Mouse (Mus musculus) hindbrain, postnatal 0 days (tissue): ENCODE data around the gene Sp7. TPM values are rescaled to one million over a fixed set of nuclear protein-coding genes. Genes with fewer than 3 reads are reported as not detected.
A peak's percentile ranks its signal among the peaks of the same experiment; 100 is the strongest.

Experiments used
- ATAC-seq: fragments of 200-750 bp; cut with Nextera tagmentation; 2 replicates; pipeline ENCODE4 v1.8.0; 2017; ENCODE audit warnings: mild to moderate bottlenecking, moderate TSS enrichment, moderate library complexity
- DNase-seq: peaks from one replicate; pipeline ENCODE4 v3.0.0-alpha.2; 2015; ENCODE audit warnings: low spot score
- H3K27ac ChIP-seq: fragments of 300-500 bp; sonication (generic); 2 replicates; pipeline ENCODE4 v1.5.1; 2014; ENCODE audit warnings: mild to moderate bottlenecking
- H3K27me3 ChIP-seq: fragments of 300-500 bp; sonication (generic); 2 replicates; pipeline ENCODE4 v1.6.1; 2014; ENCODE audit warnings: low read length, mixed read lengths; ENCODE audit not compliant: insufficient read depth
- H3K36me3 ChIP-seq: fragments of 300-500 bp; sonication (generic); 2 replicates; pipeline ENCODE4 v1.6.1; 2014; ENCODE audit warnings: low read length, mixed read lengths; ENCODE audit not compliant: insufficient read depth
- H3K4me1 ChIP-seq: fragments of 300-500 bp; sonication (generic); 2 replicates; pipeline ENCODE4 v1.6.1; 2014; ENCODE audit warnings: antibody characterized with exemption, low read length, mixed read lengths; ENCODE audit not compliant: insufficient read depth
- H3K4me2 ChIP-seq: fragments of 300-500 bp; sonication (generic); 2 replicates; pipeline ENCODE4 v1.6.1; 2014; ENCODE audit warnings: low read depth, mild to moderate bottlenecking, low read length, moderate library complexity, mixed read lengths
- H3K4me3 ChIP-seq: fragments of 300-500 bp; sonication (generic); 2 replicates; pipeline ENCODE4 v1.5.1; 2014; ENCODE audit warnings: low read length
- H3K9ac ChIP-seq: fragments of 300-500 bp; sonication (generic); replicated peaks from 2 replicates; pipeline ENCODE4 v1.6.1; 2014; ENCODE audit warnings: mild to moderate bottlenecking, low read length, moderate library complexity, mixed read lengths
- H3K9me3 ChIP-seq: fragments of 300-500 bp; sonication (generic); 2 replicates; pipeline ENCODE4 v1.6.1; 2016; ENCODE audit warnings: low read length, mixed read lengths
- CTCF ChIP-seq: IDR thresholded peaks from 2 replicates; pipeline ENCODE4 v1.5.1; 2016; ENCODE audit warnings: antibody characterized with exemption, control low read depth, low read depth
- WGBS: fragments of 180-500 bp; shearing (Covaris S2); extraction: QIAGEN DNeasy Blood & Tissue Kit; methylation state at CpG from one replicate; pipeline ENCODE4 v1.1.7; 2014; 5-methylcytosine and 5-hydroxymethylcytosine counted together
- polyA plus RNA-seq: library from polyadenylated mRNA; unstranded; fragments of >200 nt; fragmentation: Nextera tagmentation; extraction: Ambion mirVana; gene quantifications from 2 replicates; pipeline ENCODE4 v1.2.1, GENCODE M21; 2015
- total RNA-seq: library from RNA; depleted of rRNA; stranded (reverse); fragments of >200 nt; gene quantifications from 2 replicates; pipeline ENCODE4 v1.2.3, GENCODE M21; 2014

The Sp7 gene
- total and polyA plus RNA-seq, 2 experiments from 2014 or later, result 0.31 to 0.38 TPM

DNA sequence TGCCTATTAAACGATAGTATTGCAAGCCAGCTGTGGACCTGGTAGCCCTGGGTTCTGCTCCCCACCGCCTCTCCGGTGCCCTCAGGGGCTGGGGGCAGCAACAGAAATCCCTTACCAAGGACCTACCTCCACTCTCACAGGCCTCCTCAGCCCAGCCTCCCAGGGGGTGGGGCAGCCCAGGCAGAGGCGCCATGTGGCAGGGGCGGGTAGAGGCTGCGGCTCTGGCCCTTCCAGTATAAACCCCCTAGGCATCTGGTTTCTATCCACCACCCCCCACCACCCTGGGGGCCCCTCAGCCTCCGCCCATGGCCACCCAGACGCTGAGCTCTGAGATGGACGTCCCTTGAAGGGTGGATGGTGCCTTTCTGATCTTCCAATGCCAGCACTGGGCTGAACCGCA is 3.7 kb upstream of the Sp7 start:
- no peak overlapping the region for H3K4me3 ChIP-seq
- H3K27me3 ChIP-seq, result 0 out of 2 replicates have a peak, but pooled peaks cover 6% of the 10 kb centered on the region
- 16% methylated on average over 10 of the region's 10 CpGs for WGBS
- ATAC-seq (no peak), DNase-seq (no peak)
- H3K9ac ChIP-seq, result no peak overlapping the region
- no peaks in the 10 kb centered on the region for H3K36me3 ChIP-seq
- H3K4me2 ChIP-seq, result no peak overlapping the region
- no peak for TF ChIP-seq CTCF
- H3K4me1 ChIP-seq, result no peaks in the 10 kb centered on the region
- no peaks in the 10 kb centered on the region for H3K9me3 ChIP-seq
- H3K27ac ChIP-seq, result no peak overlapping the region

DNA sequence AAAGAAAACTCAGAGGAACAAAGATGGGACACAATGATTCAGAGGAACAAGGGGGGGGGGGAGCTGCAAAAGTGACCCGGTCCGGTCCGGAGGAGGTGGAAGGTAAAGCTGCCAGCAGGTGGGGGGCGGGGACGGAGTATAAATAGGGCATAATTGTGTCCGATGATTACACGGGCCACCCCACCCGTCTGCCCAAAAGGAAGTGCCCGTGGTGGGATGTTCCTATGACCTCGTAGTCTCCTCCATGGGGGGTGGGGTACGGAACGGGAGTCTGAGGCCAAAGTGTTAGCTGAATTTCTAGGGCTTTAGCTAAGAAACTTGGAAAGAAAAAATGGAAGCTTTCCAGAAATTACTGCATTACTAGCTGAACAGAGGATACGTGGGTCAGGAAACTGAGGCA is 3.0 kb upstream of the Sp7 start:
- 11% methylated on average over 13 of the region's 13 CpGs for WGBS
- DNase-seq (no peak), ATAC-seq (no peak)
- Histone ChIP-seq H3K27ac (no peak overlapping the region), H3K36me3 (no peaks in the 10 kb centered on the region), H3K4me1 (no peaks in the 10 kb centered on the region), H3K9me3 (no peaks in the 10 kb centered on the region), H3K27me3 (0 out of 2 replicates have a peak, but pooled peaks cover 6% of the 10 kb centered on the region), H3K4me2 (no peak overlapping the region), H3K4me3 (no peak overlapping the region), H3K9ac (no peak overlapping the region)
- TF ChIP-seq CTCF, result no peak

DNA sequence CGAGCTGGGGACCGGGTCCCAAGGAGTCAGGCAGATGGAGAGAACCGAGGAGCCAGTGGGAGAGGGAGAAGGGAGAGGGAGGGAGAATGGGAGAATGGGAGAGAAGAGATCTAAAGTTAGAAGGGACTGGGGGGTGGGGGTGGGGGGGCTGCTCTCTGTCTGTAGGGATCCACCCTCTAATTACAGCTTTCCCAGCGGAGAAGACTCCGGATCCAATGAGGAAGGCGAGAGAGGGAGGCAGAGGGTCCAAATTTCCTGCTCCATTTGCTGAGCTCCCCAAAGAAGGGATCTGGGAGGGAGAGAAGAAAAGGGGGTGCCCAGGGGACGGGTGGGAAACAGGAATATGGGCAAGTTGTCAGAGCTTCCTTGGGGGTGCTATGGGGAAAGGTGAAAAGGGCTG is 744 bp downstream of the Sp7 start:
- H3K4me3 ChIP-seq, result peak overlapping the region; percentile 19; the same call in 1 of the 2 replicates
- H3K4me2 ChIP-seq, result peak overlapping the region; percentile 52
- H3K4me1 ChIP-seq, result no peaks in the 10 kb centered on the region; the same call in 1 of the 2 replicates
- no peak for DNase-seq
- no peak for ATAC-seq
- H3K9ac ChIP-seq, result 0 out of 2 replicates have a peak overlapping the region, but pooled peaks have one; percentile 21
- 0 out of 2 replicates have a peak, but pooled peaks cover 6% of the 10 kb centered on the region for H3K27me3 ChIP-seq
- 7% methylated on average over 7 of the region's 7 CpGs for WGBS
- H3K36me3 ChIP-seq, result no peaks in the 10 kb centered on the region
- no peaks in the 10 kb centered on the region for H3K9me3 ChIP-seq
- TF ChIP-seq CTCF, result no peak
- H3K27ac ChIP-seq, result no peak overlapping the region

DNA sequence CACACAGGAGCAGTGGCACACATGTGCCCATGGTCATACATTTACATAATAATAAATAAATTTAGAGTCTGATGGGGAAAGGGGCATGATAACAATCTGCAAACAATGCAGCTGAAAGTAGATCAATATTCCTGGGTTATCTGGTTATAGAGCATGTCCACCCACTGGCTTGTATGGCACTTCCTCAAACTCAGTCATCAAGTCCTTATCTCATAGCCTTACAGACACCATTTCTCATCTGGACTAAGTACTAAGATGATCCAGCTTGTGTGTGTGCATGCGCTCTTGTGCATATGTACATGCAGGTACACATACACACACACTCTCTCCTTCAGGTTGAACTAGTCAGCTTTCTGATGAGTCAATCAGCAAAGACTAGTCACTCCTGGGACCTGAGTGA is 2.3 kb downstream of the Sp7 start:
- no peak overlapping the region for H3K4me3 ChIP-seq
- no peak overlapping the region for H3K27ac ChIP-seq
- ATAC-seq, result no peak
- H3K9ac ChIP-seq, result no peak overlapping the region
- 96% methylated on average over 1 of the region's 1 CpGs for WGBS
- no peak for TF ChIP-seq CTCF
- H3K4me1 ChIP-seq, result no peaks in the 10 kb centered on the region; the same call in 1 of the 2 replicates
- no peaks in the 10 kb centered on the region for H3K27me3 ChIP-seq
- H3K4me2 ChIP-seq, result no peak overlapping the region
- no peaks in the 10 kb centered on the region for H3K36me3 ChIP-seq
- no peak for DNase-seq
- no peaks in the 10 kb centered on the region for H3K9me3 ChIP-seq

DNA sequence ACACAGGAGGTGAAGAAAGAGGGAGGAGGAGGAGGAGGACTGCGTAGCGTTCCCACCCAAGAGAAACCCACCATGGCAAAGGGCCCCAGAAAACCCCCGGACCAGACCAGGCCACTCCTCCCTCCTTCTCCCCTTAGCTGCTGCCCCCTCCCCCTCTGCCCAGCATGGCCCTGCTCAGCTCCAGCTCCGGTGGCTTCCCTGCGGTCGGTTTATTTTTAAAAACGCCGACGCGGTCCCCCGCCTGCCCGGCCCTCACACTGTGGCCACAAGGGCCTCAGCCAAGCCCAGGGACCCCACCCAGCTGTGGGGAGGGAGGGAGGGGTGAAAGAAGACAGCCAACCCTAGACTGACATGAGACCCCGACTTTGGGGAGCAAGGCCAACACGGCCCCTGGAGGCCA is 4.3 kb downstream of the Sp7 start:
- Histone ChIP-seq H3K9ac (no peak overlapping the region), H3K4me2 (peak overlapping the region; percentile 36), H3K27me3 (peaks cover 13% of the 10 kb centered on the region), H3K9me3 (no peaks in the 10 kb centered on the region), H3K4me1 (peaks cover 8% of the 10 kb centered on the region), H3K36me3 (no peaks in the 10 kb centered on the region), H3K27ac (no peak overlapping the region), H3K4me3 (no peak overlapping the region)
- WGBS, result 13% methylated on average over 14 of the region's 14 CpGs
- no peak for DNase-seq
- TF ChIP-seq CTCF, result no peak
- ATAC-seq, result no peak

DNA sequence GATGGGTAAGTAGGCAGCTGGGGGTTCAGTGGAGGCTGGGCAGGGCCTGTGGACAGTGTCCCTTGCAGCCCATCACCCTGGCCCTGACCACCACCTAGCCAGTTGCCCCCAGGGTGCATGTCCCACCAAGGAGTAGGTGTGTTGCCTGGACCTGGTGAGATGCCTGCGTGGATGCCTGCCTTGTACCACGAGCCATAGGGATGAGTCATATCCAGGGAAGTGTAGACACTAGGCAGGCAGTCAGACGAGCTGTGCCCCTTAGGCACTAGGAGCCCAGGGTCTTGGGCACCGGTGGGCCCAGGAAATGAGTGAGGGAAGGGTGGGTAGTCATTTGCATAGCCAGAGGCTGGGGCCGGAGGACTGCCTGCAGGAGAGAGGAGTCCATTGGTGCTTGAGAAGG is 8.1 kb downstream of the Sp7 start:
- no peaks in the 10 kb centered on the region for H3K9me3 ChIP-seq
- ATAC-seq (no peak), DNase-seq (no peak)
- H3K4me1 ChIP-seq, result peaks cover 8% of the 10 kb centered on the region
- H3K36me3 ChIP-seq, result no peaks in the 10 kb centered on the region
- TF ChIP-seq CTCF, result no peak
- no peak overlapping the region for H3K9ac ChIP-seq
- no peak overlapping the region for H3K4me2 ChIP-seq
- H3K27me3 ChIP-seq, result peaks cover 22% of the 10 kb centered on the region
- no peak overlapping the region for H3K27ac ChIP-seq
- no peak overlapping the region for H3K4me3 ChIP-seq
- WGBS, result 30% methylated on average over 5 of the region's 5 CpGs

DNA sequence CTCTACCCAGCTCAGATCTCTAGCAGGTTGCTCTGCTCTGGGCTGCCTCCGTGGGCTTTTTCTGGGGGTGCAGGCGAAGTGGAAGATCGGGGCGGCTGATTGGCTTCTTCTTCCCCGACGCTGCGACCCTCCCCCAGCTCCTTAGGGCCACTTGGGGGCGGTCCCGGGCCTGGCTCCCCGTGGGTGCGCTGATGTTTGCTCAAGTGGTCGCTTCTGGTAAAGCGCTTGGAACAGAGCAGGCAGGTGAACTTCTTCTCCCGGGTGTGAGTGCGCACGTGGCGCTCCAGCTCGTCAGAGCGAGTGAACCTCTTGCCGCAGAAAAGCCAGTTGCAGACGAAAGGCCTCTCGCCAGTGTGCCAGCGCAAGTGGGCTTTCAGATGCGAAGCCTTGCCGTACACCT is 8.9 kb downstream of the Sp7 start:
- Histone ChIP-seq H3K9me3 (no peaks in the 10 kb centered on the region), H3K4me2 (peak overlapping the region; percentile 49), H3K4me3 (peak overlapping the region; percentile 17; the same call in 1 of the 2 replicates), H3K27ac (no peak overlapping the region), H3K4me1 (peaks cover 8% of the 10 kb centered on the region), H3K9ac (no peak overlapping the region), H3K36me3 (no peaks in the 10 kb centered on the region), H3K27me3 (peaks cover 22% of the 10 kb centered on the region)
- DNase-seq, result peak; percentile 21
- ATAC-seq, result no peak
- peak; percentile 38 for TF ChIP-seq CTCF
- 7% methylated on average over 25 of the region's 25 CpGs for WGBS
